Comparison of ENCODE assay signal across 8 mouse cellular contexts in genomic region chr5:95970845-95971244, GRCm38 (mm10). TPM values are rescaled to one million over a fixed set of nuclear protein-coding genes. Genes with fewer than 3 reads are reported as not detected.
DNase-seq lines count a peak whose midpoint lies in the region; ATAC-seq lines count a peak whose summit lies in the region.

No protein-coding gene starts in this region.

- ATAC-seq in frontal cortex, adult (ENCODE audit: low TSS enrichment): no peak
- ATAC-seq in midbrain, embryonic 12.5 days (ENCODE audit: low FRiP score, low read depth): 0 out of 2 replicates have a peak, but pooled peaks have one; percentile 16

- no peaks in the 10 kb centered on the region for H3K4me1 ChIP-seq in midbrain, embryonic 12.5 days

- WGBS in midbrain, embryonic 12.5 days: 40% methylated on average over 6 of the region's 6 CpGs

- H3K9ac ChIP-seq in midbrain, embryonic 12.5 days (replicated peaks): no peak overlapping the region

- H3K36me3 ChIP-seq in midbrain, embryonic 12.5 days: no peaks in the 10 kb centered on the region

- H3K9me3 ChIP-seq in midbrain, embryonic 12.5 days: no peaks in the 10 kb centered on the region

- DNase-seq in frontal cortex, adult 2 months (ENCODE audit: extremely low spot score in 1 of 2, low spot score in 1 of 2): peak; percentile 17 to 87
- peak; percentile 43 to 59 for DNase-seq in B cell, adult 2 months
- DNase-seq in brain, adult 2 months (ENCODE audit: low read depth, low spot score): peak; percentile 71
- DNase-seq in frontal cortex, postnatal 36 days (ENCODE audit: low spot score in 2 of 2): peak; percentile 39 to 72
- peak; percentile 45 for DNase-seq in layer of hippocampus, adult 9-10 months (ENCODE audit: low spot score)
- peak; percentile 30 to 54 for DNase-seq in urinary bladder, postnatal 36 days (ENCODE audit: low spot score in 2 of 2)

- peaks cover 3% of the 10 kb centered on the region; the same call in 1 of the 2 replicates for H3K27me3 ChIP-seq in midbrain, embryonic 12.5 days

- no peak overlapping the region for H3K4me2 ChIP-seq in midbrain, embryonic 12.5 days (replicated peaks)

- H3K4me3 ChIP-seq in midbrain, embryonic 12.5 days: no peak overlapping the region

- H3K27ac ChIP-seq in midbrain, embryonic 12.5 days (replicated peaks): no peak overlapping the region

RNA-seq across cellular contexts. Expression of gene Cxcl13, which starts 14.1 kb away (rescaled TPM):
- not detected in 2 replicates for polyA plus RNA-seq in frontal cortex, adult 2 months (2012; rRNA removed)
- polyA plus RNA-seq in midbrain, embryonic 12.5 days (2016; fragmentation: Nextera tagmentation; extraction: Ambion mirVana): not detected in 2 replicates
